Mouse (Mus musculus): ENCODE results near the gene Ralgapa1.
"Not testable (repeated sequence)": the region's sequence is repeated elsewhere in the genome, so short reads cannot be mapped to it uniquely, and the experiment has no call there.

The Ralgapa1 gene

DNA sequence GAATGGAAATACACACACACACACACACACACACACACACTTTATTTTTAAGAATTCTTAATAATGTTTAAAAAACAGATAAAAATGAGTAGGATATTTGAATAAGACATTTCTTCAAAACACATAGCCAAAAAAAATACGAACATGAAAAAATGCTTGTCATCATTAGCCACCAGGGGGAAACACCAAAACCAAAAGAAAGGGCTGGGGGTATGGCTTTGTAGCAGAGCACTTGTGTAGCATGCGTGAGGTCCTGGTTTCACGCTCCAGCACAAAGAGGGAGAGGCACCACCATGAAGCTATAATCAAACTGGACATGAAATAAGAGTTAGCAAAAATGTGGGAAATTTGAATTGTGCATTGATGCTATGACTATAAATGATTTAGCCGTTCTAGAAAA lies 19.8 kb downstream of the Ralgapa1 start:
- no peak for DNase-seq (ENCODE audit: extremely low read depth, insufficient read length, low spot score)

DNA sequence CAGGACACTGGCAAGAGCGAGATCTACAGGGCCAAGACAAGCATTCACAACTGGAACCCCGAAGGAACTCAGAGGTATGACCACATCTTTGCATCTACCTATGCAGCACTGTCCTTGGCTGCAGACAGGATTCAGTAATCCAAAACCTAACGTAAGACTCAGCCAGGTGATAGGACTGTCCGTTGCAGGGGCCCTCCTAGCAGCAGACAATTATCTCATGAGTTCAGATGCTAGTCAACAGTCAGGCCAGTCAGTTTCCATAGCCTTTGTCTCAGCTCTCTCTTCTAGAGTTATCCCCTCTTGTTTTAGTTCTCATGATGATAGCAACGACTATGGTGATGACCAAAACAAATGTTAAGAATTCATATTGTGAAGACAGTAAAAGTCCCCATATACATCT lies 20.8 kb downstream of the Ralgapa1 start:
- DNase-seq (ENCODE audit: extremely low read depth, insufficient read length, low spot score) = no peak

DNA sequence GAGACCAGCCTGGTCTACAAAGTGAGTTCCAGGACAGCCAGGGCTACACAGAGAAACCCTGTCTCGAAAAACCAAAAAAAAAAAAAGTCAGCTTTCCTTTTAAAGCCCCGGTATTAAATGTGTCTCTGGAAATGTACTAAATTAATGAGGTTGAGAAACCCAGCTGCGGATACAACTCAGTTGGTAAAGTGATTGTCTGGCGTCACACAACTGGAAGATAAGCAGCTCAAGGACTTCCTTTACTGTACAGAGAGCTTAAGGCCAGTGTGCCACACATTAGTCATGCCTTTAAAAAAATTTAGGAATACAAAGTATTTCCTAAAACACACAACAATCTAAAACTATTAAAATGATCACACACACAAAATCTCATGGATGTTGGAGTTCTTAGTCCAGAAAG lies 22.2 kb downstream of the Ralgapa1 start:
- DNase-seq (ENCODE audit: extremely low read depth, insufficient read length, low spot score) = no peak

DNA sequence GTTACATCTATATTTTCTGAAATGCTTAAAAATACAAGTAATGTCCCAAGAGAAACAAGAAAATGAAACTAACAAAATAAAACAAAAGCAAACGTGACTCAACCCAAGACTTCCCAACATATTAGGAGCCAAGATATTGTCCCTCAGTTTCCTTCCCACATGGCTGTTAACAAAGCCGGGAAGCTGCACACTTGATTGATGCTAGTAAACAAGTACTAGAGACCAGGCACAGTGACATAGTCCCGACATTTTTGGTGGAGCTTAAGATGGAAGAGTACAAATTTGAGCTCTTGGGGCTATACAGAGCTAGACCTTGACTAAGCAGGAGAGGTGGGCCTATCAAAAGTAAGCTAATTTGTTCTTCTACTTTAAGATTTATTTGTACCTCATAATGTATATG lies 23.9 kb downstream of the Ralgapa1 start:
- DNase-seq (ENCODE audit: extremely low read depth, insufficient read length, low spot score) = no peak

DNA sequence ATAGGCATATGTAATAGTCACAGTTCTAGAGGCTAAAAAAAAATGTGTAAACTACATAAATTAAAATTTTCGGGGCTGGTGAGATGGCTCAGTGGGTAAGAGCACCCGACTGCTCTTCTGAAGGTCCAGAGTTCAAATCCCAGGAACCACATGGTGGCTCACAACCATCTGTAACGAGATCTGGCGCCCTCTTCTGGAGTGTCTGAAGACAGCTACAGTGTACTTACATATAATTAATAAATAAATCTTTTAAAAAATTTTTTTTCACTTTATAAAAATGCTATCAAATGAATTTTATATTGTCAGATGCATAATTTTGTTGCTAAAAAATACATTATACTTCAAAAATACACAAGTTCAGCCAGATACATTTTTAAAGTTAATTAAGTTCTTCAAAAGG lies 26.5 kb downstream of the Ralgapa1 start:
- not testable (repeated sequence) for DNase-seq (ENCODE audit: extremely low read depth, insufficient read length, low spot score)

DNA sequence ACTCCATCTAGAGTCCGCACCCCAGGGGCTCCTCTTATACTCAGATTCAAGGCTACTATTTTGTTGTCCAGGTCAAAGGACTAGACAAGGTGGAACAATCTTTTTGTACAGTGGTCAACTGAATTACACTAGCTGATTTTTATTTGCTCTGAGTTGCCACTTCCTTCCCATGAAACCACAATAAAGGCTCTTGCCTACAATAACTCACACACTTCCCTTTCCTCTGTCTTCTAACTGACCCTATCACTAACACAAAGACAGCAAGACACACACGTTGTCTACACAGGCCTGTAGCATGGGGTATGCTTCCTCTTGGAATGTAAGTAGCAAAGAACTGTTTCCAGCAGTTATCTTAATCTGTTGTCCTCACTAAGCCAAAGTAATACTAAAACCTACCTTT lies 35.7 kb downstream of the Ralgapa1 start:
- no peak for DNase-seq (ENCODE audit: extremely low read depth, insufficient read length, low spot score)

DNA sequence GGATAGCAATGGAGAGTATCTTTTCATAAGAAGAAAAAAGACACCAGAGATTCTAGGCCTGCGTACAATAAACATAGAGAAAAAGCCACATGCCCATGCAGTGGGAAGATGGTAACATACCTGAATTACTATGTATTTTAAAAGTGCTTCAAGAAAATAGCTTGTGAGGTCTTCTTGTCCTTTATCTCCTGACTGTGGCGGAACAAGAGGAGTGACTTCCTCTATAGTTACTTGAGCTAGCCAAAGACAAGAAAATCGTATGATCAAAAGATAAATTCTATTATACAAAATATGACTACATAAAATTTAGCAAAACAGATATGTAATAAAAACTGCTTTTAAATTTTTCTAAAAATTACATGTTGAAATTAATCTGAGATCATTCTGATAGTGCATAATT lies 38.3 kb downstream of the Ralgapa1 start:
- no peak for DNase-seq (ENCODE audit: extremely low read depth, insufficient read length, low spot score)

DNA sequence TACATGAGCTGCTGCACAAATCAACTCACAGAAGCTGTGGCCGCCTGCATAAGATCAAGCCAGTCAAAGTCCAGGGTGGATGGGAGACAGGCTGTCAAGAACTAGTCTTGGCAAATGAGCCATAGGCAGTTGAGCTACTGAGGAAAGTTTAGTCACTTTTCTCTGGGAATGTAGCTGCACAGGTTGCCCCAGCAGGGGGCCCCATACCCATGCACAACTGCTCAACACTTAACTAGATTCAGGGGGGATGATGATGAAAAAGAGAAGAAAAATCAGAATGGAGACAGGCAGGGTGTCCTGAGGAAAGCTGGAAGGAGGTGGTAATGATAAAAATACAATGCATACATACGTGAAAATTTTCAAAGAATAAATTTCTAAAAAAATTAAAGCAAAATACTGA lies 42.7 kb downstream of the Ralgapa1 start:
- no peak for DNase-seq (ENCODE audit: extremely low read depth, insufficient read length, low spot score)

DNA sequence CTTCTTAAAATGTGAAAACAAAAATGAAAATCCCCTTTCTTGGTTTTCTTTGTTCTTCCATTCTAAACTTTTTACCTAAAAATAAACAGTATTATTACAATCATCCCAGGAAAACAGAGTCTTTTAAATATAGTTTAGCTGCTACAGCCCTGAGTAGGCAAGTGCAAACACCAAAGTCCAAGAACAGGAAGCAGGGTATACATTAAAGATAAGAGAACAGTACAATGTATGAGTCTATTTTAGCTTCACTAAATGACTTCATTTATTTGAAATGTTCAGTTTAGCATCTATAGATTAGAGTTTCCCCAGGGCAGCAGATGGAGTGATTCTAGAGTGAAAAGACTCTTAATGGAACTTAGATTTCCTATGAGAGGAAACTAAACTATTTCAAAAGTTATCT lies 43.6 kb downstream of the Ralgapa1 start:
- no peak for DNase-seq (ENCODE audit: extremely low read depth, insufficient read length, low spot score)

DNA sequence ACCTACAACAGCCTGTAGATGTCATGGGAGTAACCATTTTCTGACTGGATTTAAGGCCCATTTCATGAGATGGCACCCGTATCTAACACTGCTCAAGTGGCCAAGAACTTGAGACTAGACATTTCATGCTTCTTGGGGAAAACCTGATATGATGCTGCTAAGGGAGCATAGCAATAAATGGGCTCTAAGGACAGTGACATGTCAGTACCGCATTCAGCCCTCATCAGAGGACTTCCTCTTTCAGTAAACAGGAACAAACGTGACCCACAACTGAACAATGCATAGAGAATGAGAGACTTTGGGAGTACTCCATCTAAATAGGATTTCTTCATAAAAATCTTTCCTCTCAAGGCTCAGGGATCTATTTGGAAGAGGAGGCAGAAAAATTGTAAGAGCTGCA lies 46.7 kb downstream of the Ralgapa1 start:
- DNase-seq (ENCODE audit: extremely low read depth, insufficient read length, low spot score) = no peak

DNA sequence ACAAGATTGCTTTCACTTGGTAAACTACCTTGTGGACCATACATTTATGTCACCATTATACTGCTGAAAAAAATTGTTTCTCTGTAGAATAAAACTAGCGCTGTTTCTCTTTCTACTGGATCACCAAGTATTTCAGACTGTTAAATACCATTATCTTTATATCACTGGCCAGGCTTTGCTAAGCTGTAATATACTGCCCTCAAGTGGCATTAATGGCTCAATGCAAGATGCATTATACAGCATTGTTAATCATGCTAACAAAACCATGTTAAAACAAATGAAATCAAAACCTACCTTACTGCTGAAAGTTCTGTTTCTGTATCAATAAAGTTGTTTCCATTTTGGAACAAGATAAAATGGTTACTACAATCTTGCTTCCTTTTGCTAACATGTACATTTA lies 100.6 kb downstream of the Ralgapa1 start:
- no peak for DNase-seq (ENCODE audit: extremely low read depth, insufficient read length, low spot score)

DNA sequence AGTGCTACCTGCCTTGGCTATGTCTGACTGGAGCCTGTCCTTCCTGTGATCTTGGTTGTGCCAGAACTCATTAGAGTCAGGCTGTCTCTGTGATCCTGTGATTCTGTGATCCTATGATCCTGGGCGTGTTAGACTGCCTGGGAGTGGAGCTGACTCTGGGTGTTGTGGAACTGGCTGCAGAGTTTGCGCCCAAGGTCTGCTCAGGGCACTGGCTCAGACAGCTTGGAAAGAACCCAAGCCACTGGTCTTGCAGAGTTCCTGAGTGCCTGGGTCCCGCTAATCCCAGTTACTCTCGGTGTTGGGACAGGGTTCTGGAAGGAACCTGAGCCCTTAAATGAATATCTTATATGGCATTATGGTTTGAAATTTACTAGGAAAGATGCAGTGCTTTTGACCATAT lies 115.1 kb downstream of the Ralgapa1 start:
- no peak for DNase-seq (ENCODE audit: extremely low read depth, insufficient read length, low spot score)

DNA sequence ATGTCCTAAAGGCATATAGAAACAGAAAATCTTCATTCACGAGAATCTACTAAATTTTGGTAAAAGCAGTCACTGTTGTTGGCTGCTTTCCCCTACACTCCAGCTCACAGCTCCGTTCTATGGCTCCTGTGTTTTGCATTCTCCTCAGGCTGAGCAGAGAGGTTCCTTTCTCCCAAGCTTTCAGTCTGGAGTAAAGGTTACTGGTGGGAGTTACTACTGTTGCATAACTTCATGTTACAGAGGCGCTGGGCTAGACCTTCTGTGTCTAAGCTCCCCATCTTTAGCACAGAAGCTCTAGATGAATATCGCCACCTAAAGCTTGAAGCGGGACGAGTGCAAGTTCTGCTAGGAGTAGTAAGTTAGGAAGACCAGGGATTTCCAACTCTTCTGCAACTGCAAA lies 154.3 kb downstream of the Ralgapa1 start:
- DNase-seq (ENCODE audit: extremely low read depth, insufficient read length, low spot score) = no peak

DNA sequence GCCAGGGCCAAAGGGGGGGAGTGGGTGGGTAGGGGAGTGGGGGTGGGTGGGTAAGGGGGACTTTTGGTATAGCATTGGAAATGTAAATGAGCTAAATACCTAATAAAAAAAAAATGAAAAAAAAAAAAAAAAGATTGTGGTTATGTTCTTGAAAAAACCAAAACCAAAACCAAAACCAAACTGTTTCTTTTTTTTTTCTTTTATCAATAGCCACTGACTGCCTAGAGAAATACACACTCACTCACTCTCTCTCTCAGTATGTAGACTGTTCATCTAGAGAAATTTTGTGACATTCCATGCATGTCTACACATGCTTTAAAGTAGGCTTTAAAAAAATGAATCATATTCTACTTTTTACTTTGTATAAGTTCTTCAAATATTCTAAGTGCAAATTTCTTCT lies 157.8 kb downstream of the Ralgapa1 start:
- not testable (repeated sequence) for DNase-seq (ENCODE audit: extremely low read depth, insufficient read length, low spot score)

DNA sequence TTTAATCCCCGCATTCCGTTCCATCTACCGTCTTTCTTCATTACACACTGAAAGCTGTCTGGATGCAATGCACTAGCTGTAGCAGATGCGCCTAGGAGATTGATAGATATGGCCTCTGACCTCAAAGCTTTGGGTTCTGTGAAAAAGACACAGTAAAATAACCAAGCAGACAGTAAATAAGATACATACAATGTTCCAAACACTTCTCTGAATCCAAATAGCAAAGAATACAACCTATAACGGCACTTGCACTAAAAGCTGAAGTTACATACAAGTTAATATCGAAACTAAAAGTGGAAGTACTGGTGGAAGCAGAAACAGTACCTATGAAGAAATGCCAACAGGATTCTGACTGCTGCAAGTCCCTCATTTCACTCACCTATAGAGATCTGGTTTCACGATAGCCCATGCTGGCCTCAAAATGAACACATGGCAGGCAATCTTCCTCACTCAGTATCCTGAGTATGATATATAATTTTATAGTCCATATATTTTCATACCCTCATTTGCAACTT lies 172.9 kb downstream of the Ralgapa1 start:
- no peak for DNase-seq (ENCODE audit: extremely low read depth, insufficient read length, low spot score)

DNA sequence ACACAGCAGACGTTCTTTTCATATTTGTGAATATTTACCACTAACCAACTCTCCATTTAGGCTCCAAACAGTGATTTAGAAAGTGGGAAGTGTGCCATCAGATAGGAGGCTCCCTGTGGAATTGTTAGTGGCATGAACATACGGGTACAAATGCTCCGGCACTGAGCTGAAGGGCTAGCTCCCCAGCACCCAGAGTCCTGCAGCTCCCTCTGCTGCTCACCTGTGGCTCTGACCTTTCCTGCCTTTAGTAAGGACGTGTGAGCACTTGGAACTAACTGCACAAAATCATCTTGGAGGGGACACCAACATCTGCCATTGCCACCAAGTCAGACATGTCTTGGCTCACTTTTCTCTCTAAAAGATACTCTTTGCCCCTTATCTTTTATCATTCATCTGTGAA lies 194.3 kb downstream of the Ralgapa1 start:
- no peak for DNase-seq (ENCODE audit: extremely low read depth, insufficient read length, low spot score)

DNA sequence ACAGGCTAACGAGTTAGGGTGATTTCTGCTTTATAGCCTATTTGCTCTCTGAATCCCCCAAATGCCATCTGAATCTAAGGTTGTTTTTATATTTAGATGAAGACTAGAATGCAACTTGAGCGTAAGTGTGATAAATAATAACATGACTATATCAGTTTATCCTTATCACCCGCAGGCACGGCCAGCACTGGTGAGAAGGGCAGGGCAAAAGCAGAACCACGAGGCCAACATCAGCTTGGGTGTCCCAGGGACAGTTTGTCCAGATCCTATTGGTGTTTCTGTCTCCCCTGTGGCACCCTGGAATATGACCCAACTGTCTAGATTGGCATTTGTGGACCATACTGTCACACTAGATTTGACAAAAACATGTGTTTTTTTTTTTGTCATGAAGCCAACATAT lies 197.7 kb downstream of the Ralgapa1 start:
- DNase-seq (ENCODE audit: extremely low read depth, insufficient read length, low spot score) = no peak

DNA sequence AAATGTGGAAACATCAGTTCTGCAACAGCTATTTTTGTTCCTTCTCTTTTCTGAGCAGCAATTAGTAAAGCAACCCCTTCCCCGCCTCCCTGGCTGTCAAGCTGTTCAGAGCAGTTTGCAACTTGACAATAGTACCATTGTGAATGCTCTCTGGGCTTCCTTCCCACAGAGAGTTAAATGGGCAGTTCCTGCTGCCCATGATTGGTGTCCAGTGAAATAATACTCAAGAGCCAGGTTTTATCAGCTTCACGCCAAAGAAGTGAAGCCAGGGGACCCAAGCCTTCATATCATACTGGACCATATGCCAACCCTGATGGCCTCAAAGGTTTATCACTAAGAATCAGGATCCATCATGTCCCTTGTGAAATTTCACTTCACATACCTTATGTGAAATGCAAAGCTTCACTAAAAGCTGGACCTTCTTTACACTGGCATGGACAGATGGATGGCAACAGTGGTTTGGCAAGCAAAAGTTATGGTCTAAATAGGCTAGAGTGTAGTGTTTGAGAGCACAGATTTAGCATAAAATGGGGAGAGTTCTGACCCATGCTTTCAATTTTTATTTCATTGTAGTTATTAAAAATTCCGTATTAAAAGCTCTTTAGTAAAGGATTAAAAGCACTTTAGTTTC lies 198.2 kb downstream of the Ralgapa1 start:
- no peak for DNase-seq (ENCODE audit: extremely low read depth, insufficient read length, low spot score)

DNA sequence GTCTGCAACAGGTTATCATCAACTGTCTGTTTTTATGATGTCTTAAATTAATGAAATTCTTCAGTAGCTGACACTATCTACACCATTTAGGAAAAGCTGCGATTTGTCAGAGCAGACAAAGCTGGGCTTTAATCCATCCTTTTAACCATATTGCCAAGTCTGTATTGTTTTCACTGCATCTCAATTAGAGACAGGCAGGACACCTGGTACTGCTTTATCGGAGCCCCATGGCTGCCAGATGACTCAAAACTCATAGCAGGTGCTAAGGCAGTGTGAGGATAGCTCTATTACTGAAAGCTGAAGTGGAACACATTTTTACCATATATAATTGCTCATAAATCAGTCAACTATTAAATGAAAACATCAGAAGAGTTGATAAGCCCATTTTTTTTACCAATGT lies 200.6 kb downstream of the Ralgapa1 start:
- DNase-seq (ENCODE audit: extremely low read depth, insufficient read length, low spot score) = no peak

DNA sequence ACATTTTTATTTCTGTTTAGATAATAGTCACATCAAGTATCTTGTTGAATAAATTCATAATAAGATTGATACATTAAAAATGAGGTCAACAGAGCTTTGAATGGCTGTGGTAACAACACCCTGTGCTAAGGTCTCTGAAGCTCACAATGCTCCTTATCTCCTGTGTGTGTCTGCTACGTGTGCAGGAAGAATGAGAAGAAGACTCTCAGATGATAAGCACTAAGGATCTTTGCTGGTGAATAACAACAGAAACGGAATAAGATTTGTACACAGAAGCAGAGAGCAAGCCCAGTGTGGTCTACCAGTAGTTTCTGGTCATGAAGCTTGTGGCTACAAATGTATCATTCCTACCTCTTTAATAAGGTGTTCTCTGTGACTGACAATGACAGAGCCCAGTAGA lies 210.2 kb downstream of the Ralgapa1 start:
- no peak for DNase-seq (ENCODE audit: extremely low read depth, insufficient read length, low spot score)

DNA sequence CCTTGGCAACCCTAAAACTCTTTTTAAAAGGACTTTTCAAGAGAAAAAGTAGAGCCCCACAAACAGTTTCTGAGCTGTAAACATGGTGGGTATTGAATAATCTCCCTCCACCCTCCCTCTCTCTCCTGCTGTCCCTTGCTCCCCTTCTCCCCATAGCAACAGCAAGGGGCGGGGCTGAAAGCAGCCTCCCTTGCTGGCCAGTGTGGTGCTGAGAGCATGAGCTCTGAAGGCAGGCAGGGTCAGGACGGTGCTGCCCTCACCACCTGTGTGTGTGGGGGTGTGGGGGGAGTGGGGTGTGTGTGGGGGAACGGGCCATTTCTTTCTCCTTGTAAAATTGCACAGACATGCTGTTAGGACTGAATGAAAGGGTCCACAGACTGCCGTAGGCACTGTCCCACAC lies 213.1 kb downstream of the Ralgapa1 start:
- DNase-seq (ENCODE audit: extremely low read depth, insufficient read length, low spot score) = no peak

DNA sequence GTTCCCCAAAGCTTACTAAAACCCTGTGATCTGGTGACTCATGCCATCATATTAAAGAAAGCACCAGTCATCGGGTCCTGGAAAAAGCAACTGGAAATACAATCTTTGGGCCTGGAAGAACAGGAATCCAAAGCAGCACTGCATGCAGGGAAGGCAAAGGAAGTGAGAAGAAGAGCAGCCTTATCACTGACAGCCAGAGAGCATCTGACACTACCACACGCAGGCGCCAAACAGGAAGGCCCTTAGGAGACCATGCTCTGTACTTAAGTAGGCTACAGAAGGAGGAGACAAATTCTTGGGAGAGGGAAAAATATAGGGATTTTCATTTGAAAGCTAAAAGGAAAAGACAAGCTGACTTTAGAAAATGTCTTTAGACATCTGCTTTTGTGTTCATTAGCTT lies 216.6 kb downstream of the Ralgapa1 start:
- no peak for DNase-seq (ENCODE audit: extremely low read depth, insufficient read length, low spot score)

DNA sequence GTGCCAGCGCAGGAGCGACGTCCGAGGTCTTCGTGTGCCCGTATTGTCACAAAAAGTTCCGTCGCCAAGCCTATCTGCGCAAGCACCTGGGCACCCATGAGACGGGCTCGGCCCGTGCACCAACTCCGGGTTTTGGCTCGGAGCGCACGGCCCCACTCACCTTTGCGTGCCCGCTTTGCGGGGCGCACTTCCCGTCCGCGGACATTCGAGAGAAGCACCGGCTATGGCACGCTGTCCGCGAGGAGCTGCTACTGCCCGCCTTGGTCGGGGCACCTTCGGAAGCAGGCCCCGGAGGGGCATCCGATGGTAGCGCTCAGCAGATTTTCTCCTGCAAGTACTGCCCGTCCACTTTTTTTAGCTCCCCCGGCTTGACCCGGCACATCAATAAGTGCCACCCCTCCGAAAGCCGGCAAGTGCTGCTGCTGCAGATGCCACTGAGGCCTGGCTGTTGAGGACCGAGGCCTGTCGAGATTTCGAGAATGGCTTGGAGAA lies 220.4 kb downstream of the Ralgapa1 start:
- peak; percentile 24 for DNase-seq (ENCODE audit: extremely low read depth, insufficient read length, low spot score)
